Mouse (Mus musculus) ES-Bruce4 (cell line): Measurements from ENCODE around the gene Plcb4.
A peak's percentile ranks its signal among the peaks of the same experiment; 100 is the strongest.

ENCODE experiments used
- CTCF ChIP-seq: IDR thresholded peaks from one replicate; pipeline ENCODE4 v1.8.1; 2011; ENCODE audit warnings: low read depth, low read length
- EP300 ChIP-seq: IDR thresholded peaks from 2 replicates; pipeline ENCODE4 v1.6.1; 2011; ENCODE audit warnings: low read depth, low read length; ENCODE audit not compliant: insufficient read depth
- POLR2A ChIP-seq: IDR thresholded peaks from one replicate; pipeline ENCODE4 v1.8.1; 2011; ENCODE audit warnings: low read length; ENCODE audit not compliant: insufficient read depth

- peak; percentile 84 for TF ChIP-seq CTCF
- no peak for TF ChIP-seq POLR2A
- no peak for TF ChIP-seq EP300
These were observed 298.9 kb downstream of the Plcb4 start for GRCm38 (mm10) chr2:135957689-135958088.
